Mouse (Mus musculus): ENCODE measurements around the gene Hoxb1.

The Hoxb1 gene

GRCm38 (mm10) chr11:96350341-96350624 lies 15.3 kb upstream of the Hoxb1 start, which contains the start of gene Hoxb2:
Gene Hoxb2 (plus strand): TSS chr11:96350525.
- no peak for DNase-seq (ENCODE audit: low spot score)

GRCm38 (mm10) chr11:96350791-96351190 lies 14.8 kb upstream of the Hoxb1 start:
- DNase-seq (ENCODE audit: low spot score) = no peak

- no peak for DNase-seq (ENCODE audit: low spot score)
These were observed 14.2 kb upstream of the Hoxb1 start for GRCm38 (mm10) chr11:96351312-96351711.

GRCm38 (mm10) chr11:96351831-96352230 lies 13.7 kb upstream of the Hoxb1 start:
- no peak for DNase-seq (ENCODE audit: low spot score)

GRCm38 (mm10) chr11:96352691-96353521 lies 12.6 kb upstream of the Hoxb1 start:
- no peak for DNase-seq (ENCODE audit: low spot score)

- no peak for DNase-seq (ENCODE audit: low spot score)
These were observed 12.1 kb upstream of the Hoxb1 start for GRCm38 (mm10) chr11:96353522-96353841.

GRCm38 (mm10) chr11:96353939-96354338 lies 11.6 kb upstream of the Hoxb1 start:
- no peak for DNase-seq (ENCODE audit: low spot score)

GRCm38 (mm10) chr11:96354376-96354775 lies 11.2 kb upstream of the Hoxb1 start:
- DNase-seq (ENCODE audit: low spot score) = no peak

- no peak for DNase-seq (ENCODE audit: low spot score)
These were observed 10.7 kb upstream of the Hoxb1 start for GRCm38 (mm10) chr11:96354801-96355311.

GRCm38 (mm10) chr11:96363807-96364206 lies 1.7 kb upstream of the Hoxb1 start:
- DNase-seq (ENCODE audit: low spot score) = no peak

- no peak for DNase-seq (ENCODE audit: low spot score)
These were observed 815 bp downstream of the Hoxb1 start for GRCm38 (mm10) chr11:96366092-96367041.

GRCm38 (mm10) chr11:96367141-96367540 lies 1.6 kb downstream of the Hoxb1 start:
- no peak for DNase-seq (ENCODE audit: low spot score)

- no peak for DNase-seq (ENCODE audit: low spot score)
These were observed 3.1 kb downstream of the Hoxb1 start for GRCm38 (mm10) chr11:96368686-96369085.

GRCm38 (mm10) chr11:96369140-96369539 lies 3.6 kb downstream of the Hoxb1 start:
- DNase-seq (ENCODE audit: low spot score) = no peak

- no peak for DNase-seq (ENCODE audit: low spot score)
These were observed 6.2 kb downstream of the Hoxb1 start for GRCm38 (mm10) chr11:96371726-96372125.

GRCm38 (mm10) chr11:96372519-96372918 lies 7.0 kb downstream of the Hoxb1 start:
- DNase-seq (ENCODE audit: low spot score) = no peak

- DNase-seq (ENCODE audit: low spot score) = no peak
These were observed 9.3 kb downstream of the Hoxb1 start for GRCm38 (mm10) chr11:96374810-96375209.

- DNase-seq (ENCODE audit: low spot score) = no peak
These were observed 17.8 kb downstream of the Hoxb1 start for GRCm38 (mm10) chr11:96383381-96383780.

- no peak for DNase-seq (ENCODE audit: low spot score)
These were observed 22.1 kb downstream of the Hoxb1 start for GRCm38 (mm10) chr11:96387635-96388034.

GRCm38 (mm10) chr11:96396772-96397626 lies 31.4 kb downstream of the Hoxb1 start:
- no peak for DNase-seq (ENCODE audit: low spot score)

GRCm38 (mm10) chr11:96397806-96398335 lies 32.3 kb downstream of the Hoxb1 start:
- DNase-seq (ENCODE audit: low spot score) = no peak

GRCm38 (mm10) chr11:96399923-96400322 lies 34.4 kb downstream of the Hoxb1 start:
- DNase-seq (ENCODE audit: low spot score) = no peak
